Mouse (Mus musculus): ENCODE measurements at regions not wholly inside any gene's neighbourhood (a gene's known extent, or its start where the extent isn't known, plus 50 kb on each side); places are given as distances from the start of the nearest gene placed in this dataset.

DNA sequence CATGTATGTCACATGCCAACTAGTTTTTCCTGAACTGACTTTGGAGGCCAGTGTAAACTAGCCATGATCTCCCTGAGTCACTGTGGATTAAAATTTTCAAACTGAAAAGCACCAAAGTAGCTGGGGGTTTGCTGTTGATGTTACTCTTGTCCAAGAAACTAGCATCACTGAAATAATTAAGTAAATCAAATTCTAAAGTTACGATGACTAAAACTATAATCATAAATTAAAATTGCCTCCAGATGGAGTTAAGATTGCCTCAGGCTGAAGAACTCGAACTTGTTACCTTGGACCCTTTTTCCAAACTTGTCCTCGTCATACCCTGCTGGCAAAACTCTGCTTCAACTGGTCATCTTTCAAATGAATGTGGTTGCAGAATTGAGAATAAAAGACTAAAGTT lies 93.7 kb upstream of the Ptgfr start:
- TF ChIP-seq CTCF (IDR thresholded peaks at IDR 0.05; ENCODE audit: low read depth) = no peak
- TF ChIP-seq EP300 (IDR thresholded peaks at IDR 0.05; ENCODE audit: low read depth) = no peak

Measured in liver, postnatal 0 days (tissue).